ENCODE assay signal across 21 mouse cellular contexts in the genomic region with DNA sequence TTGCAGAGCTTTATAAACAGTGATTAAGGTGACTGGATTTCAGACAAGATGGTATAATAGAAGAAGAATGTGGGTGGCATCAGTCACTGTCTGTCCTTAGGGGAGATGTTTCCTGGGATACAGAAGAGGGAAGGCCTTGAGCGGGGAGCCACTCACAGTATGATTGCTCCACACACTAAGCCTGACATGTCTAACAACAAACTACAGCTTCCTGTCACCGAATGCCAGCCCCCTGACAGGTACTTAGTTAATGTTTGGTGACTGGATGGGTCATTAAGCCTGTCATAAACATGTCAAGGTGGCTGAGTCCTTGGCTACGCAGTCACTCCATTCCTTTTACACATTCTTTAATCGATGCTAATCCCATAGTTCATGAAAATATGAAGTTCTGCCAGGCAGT. TPM values are rescaled to one million over a fixed set of nuclear protein-coding genes. Genes with fewer than 3 reads are reported as not detected.
DNase-seq lines count a peak whose midpoint lies in the region; ATAC-seq and TF ChIP-seq lines count a peak whose summit lies in the region.
"Had no signal": no experiment of that assay in that cellular context is flagged by ENCODE, and none has a peak within 500 bp of the region (broad histone marks: within the 10 kb centered on the region; RNA-seq: fewer than 3 reads in every experiment).

No protein-coding gene starts in this region.

- H3K9ac ChIP-seq in forebrain, postnatal 0 days, result no peak overlapping the region
- H3K9ac ChIP-seq: embryonic facial prominence, embryonic 12.5 days; hindbrain, embryonic 13.5 days; liver, postnatal 0 days had no signal

- peaks cover 21% of the 10 kb centered on the region for H3K4me1 ChIP-seq in forebrain, embryonic 10.5 days
- peaks cover 8% of the 10 kb centered on the region; the same call in 1 of the 2 replicates for H3K4me1 ChIP-seq in forebrain, postnatal 0 days (ENCODE audit: insufficient read depth)
- peaks cover 30% of the 10 kb centered on the region for H3K4me1 ChIP-seq in kidney, adult 2 months (ENCODE audit: control insufficient read depth, insufficient read depth, low read length)

- WGBS in forebrain, embryonic 10.5 days, result 79% methylated on average over 4 of the region's 4 CpGs
- 71% methylated on average over 4 of the region's 4 CpGs for WGBS in forebrain, postnatal 0 days
- 29% methylated on average over 4 of the region's 4 CpGs for WGBS in kidney, adult 2 months

- no peak overlapping the region for H3K4me3 ChIP-seq in forebrain, embryonic 10.5 days
- H3K4me3 ChIP-seq in forebrain, postnatal 0 days (ENCODE audit: low read depth, low read length), result no peak overlapping the region
- no peak overlapping the region for H3K4me3 ChIP-seq in kidney, adult 2 months (ENCODE audit: insufficient read depth, low read depth, low read length)
- H3K4me3 ChIP-seq: embryonic facial prominence, embryonic 12.5 days; erythroblast, embryonic 14.5 days; heart, embryonic 10.5 days; hindbrain, embryonic 13.5 days; limb, embryonic 10.5 days had no signal

- no peaks in the 10 kb centered on the region for H3K36me3 ChIP-seq in forebrain, embryonic 10.5 days (replicated peaks)
- H3K36me3 ChIP-seq in forebrain, postnatal 0 days (ENCODE audit: insufficient read depth), result no peaks in the 10 kb centered on the region
- no peaks in the 10 kb centered on the region for H3K36me3 ChIP-seq in kidney, adult 2 months (ENCODE audit: control insufficient read depth, insufficient read depth, low read length)
- H3K36me3 ChIP-seq: embryonic facial prominence, embryonic 12.5 days; heart, embryonic 10.5 days; hindbrain, embryonic 13.5 days; limb, embryonic 10.5 days had no signal

- ATAC-seq in forebrain, postnatal 0 days, result no peak
- no peak for ATAC-seq in frontal cortex, adult (ENCODE audit: low TSS enrichment)
- ATAC-seq: forebrain, embryonic 14.5 days; liver, postnatal 0 days had no signal

- no peaks in the 10 kb centered on the region for H3K9me3 ChIP-seq in forebrain, embryonic 10.5 days
- no peaks in the 10 kb centered on the region for H3K9me3 ChIP-seq in forebrain, postnatal 0 days (ENCODE audit: low read length)
- H3K9me3 ChIP-seq: embryonic facial prominence, embryonic 12.5 days; heart, embryonic 10.5 days; hindbrain, embryonic 13.5 days; limb, embryonic 10.5 days had no signal

- TF ChIP-seq POLR2A in kidney, adult 2 months (IDR thresholded peaks at IDR 0.05; ENCODE audit: low read depth, low read length), result no peak

- peak; percentile 2 for DNase-seq in forebrain, embryonic 10.5 days (ENCODE audit: extremely low spot score, low spot score)
- no peak for DNase-seq in forebrain, postnatal 0 days
- DNase-seq in adrenal gland, postnatal 36 days, result peak; percentile 20 to 38
- DNase-seq in kidney, adult 2 months, result peak; percentile 68
- DNase-seq in kidney, postnatal 14 days, result peak; percentile 61
- no peak for DNase-seq in B cell, adult 2 months
- DNase-seq in thymus, postnatal 36 days, result no peak
- DNase-seq: cerebellum, adult 9-10 months; gastrocnemius, postnatal 25 days; layer of hippocampus, adult 9-11 months; liver, postnatal 0 days; lung, postnatal 4 days; right cerebral cortex, postnatal 14 days; thymus, adult 18-20 months had no signal

- no peak overlapping the region for H3K27ac ChIP-seq in forebrain, embryonic 10.5 days
- no peak overlapping the region for H3K27ac ChIP-seq in forebrain, postnatal 0 days (ENCODE audit: low read depth, low read length)
- peak overlapping the region; percentile 82 for H3K27ac ChIP-seq in kidney, adult 2 months (ENCODE audit: insufficient read depth, low read depth, low read length)
- H3K27ac ChIP-seq: embryonic facial prominence, embryonic 12.5 days; heart, embryonic 10.5 days; hindbrain, embryonic 13.5 days; limb, embryonic 10.5 days had no signal

- no peak for TF ChIP-seq CTCF in forebrain, postnatal 0 days (IDR thresholded peaks at IDR 0.05; ENCODE audit: low read depth)
- no peak for TF ChIP-seq CTCF in kidney, adult 2 months (conservative IDR thresholded peaks at IDR 0.05; ENCODE audit: insufficient read depth, insufficient read length, low read depth, low read length)

- H3K27me3 ChIP-seq in forebrain, embryonic 10.5 days (ENCODE audit: poor library complexity, severe bottlenecking), result no peaks in the 10 kb centered on the region
- H3K27me3 ChIP-seq in forebrain, postnatal 0 days (ENCODE audit: insufficient read depth, low read length), result no peaks in the 10 kb centered on the region
- H3K27me3 ChIP-seq in kidney, adult 2 months (replicated peaks; ENCODE audit: control insufficient read depth, insufficient read depth, low read length), result no peaks in the 10 kb centered on the region
- H3K27me3 ChIP-seq: embryonic facial prominence, embryonic 12.5 days; hindbrain, embryonic 13.5 days had no signal

- H3K4me2 ChIP-seq in forebrain, postnatal 0 days (ENCODE audit: low read depth), result no peak overlapping the region
- H3K4me2 ChIP-seq: embryonic facial prominence, embryonic 12.5 days; hindbrain, embryonic 13.5 days had no signal

RNA-seq across cellular contexts. Expression of gene Fcho2, which starts 3.0 kb away (rescaled TPM):
- 25.4 and 28.1 TPM in 2 replicates for polyA plus RNA-seq in forebrain, embryonic 10.5 days (2016; fragmentation: Nextera tagmentation; extraction: Ambion mirVana)
- total RNA-seq in forebrain, postnatal 0 days (2014; rRNA removed), result 19.9 and 25.1 TPM in 2 replicates
- 9.5 and 14.1 TPM in 2 replicates for polyA plus RNA-seq in forebrain, postnatal 0 days (2015; fragmentation: Nextera tagmentation; extraction: Ambion mirVana)
- 10 to 100 TPM; 47.1 to 51.0 TPM for total RNA-seq in adrenal gland, postnatal 36 days (2021)
- polyA plus RNA-seq in kidney, adult 2 months (2012; rRNA removed), result 17.5 and 17.8 TPM in 2 replicates

Comparison
In these comparisons a context has a peak if more than half of its experiments do, and no peak if none do; other contexts are left out.
1. DNase-seq: peak in forebrain, embryonic 10.5 days (single experiment), adrenal gland, postnatal 36 days (2 of 2), kidney, adult 2 months (single experiment) and kidney, postnatal 14 days (single experiment); none in forebrain, postnatal 0 days (single experiment), B cell, adult 2 months (0 of 2) and thymus, postnatal 36 days (0 of 2).